Mouse (Mus musculus) lung, postnatal 0 days (tissue): ENCODE measurements around the gene Ddx54.

Experiments
- CTCF ChIP-seq: IDR thresholded peaks from 2 replicates; pipeline ENCODE4 v1.5.1; 2016; ENCODE audit warnings: antibody characterized with exemption, mild to moderate bottlenecking
- EP300 ChIP-seq: IDR thresholded peaks from 2 replicates; pipeline ENCODE4 v1.6.1; 2016; ENCODE audit warnings: antibody characterized with exemption, mild to moderate bottlenecking, control low read depth

DNA sequence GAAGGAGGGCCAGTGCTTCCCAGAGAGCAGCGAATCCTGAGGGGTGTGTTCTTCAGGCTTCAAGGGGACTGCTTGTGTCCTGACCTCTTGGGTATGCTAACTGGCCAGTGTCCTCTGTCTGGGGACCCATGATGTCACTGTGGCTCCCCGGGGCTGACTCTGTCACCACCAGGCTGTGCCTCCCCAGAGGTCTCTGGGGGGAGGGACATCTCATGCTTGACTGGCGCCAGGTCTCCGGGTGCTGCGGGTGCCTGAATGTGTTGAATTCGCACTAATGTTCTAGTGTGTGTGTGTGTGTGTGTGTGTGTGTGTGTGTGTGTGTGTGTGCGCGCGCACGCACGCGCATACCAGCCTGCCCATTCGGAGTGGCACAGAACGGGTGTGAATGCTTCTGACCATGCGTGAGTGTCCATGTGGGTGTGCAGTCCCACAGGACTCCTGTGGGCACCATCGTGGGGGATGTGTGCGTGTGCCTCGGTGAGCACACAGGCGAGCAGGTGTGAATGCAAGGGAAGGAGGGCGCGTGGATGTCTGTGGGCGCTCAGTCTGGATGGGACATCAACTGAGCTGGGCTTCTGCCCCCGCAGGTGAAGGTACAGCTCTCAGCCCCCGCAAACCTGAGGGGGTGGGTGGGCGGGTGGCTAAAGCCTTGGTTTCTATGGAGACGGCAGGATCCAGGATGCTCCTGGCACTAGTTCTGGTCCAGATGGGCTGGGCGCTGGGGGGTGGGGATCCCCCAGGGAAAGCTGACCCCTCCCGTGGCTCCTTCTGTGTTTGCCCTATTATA lies 40.6 kb downstream of the Ddx54 start:
- TF ChIP-seq CTCF: no peak
- TF ChIP-seq EP300: no peak
